Mouse (Mus musculus) cortical plate, adult 2 months (tissue): ENCODE data around the gene Mageb18. TPM values are rescaled to one million over a fixed set of nuclear protein-coding genes. Genes with fewer than 3 reads are reported as not detected.
"Not testable (repeated sequence)": the region's sequence is repeated elsewhere in the genome, so short reads cannot be mapped to it uniquely, and the experiment has no call there.

Experiments
- H3K27ac ChIP-seq: fragments of 200-500 bp; 2 replicates; pipeline ENCODE4 v1.5.1; 2012; ENCODE audit warnings: low read length, control low read depth, inconsistent platforms; ENCODE audit not compliant: insufficient read depth
- H3K4me1 ChIP-seq: fragments of 200-500 bp; 2 replicates; pipeline ENCODE4 v1.6.1; 2011; ENCODE audit warnings: low read length; ENCODE audit not compliant: control insufficient read depth, insufficient read depth
- H3K4me3 ChIP-seq: fragments of 200-500 bp; 2 replicates; pipeline ENCODE4 v1.5.1; 2011; ENCODE audit warnings: mild to moderate bottlenecking, low read length, control low read depth; ENCODE audit not compliant: insufficient read depth
- CTCF ChIP-seq: fragments of 200-500 bp; IDR thresholded peaks from 2 replicates; pipeline ENCODE4 v1.5.1; 2011; ENCODE audit warnings: mild to moderate bottlenecking, control low read depth, low read length; ENCODE audit not compliant: insufficient read depth; ENCODE audit errors: extremely low read depth
- POLR2A ChIP-seq: fragments of 200-500 bp; IDR thresholded peaks from 2 replicates; pipeline ENCODE4 v1.6.1; 2011; ENCODE audit warnings: mild to moderate bottlenecking, low read length, control low read depth; ENCODE audit not compliant: insufficient read depth; ENCODE audit errors: extremely low read depth
- polyA plus RNA-seq: library from polyadenylated mRNA; depleted of rRNA; stranded (reverse); fragments of >200 nt; gene quantifications from 2 replicates; pipeline ENCODE4 v1.2.3, GENCODE M21; 2012; rRNA removed

Gene Mageb18
- polyA plus RNA-seq: not detected in 2 replicates

DNA sequence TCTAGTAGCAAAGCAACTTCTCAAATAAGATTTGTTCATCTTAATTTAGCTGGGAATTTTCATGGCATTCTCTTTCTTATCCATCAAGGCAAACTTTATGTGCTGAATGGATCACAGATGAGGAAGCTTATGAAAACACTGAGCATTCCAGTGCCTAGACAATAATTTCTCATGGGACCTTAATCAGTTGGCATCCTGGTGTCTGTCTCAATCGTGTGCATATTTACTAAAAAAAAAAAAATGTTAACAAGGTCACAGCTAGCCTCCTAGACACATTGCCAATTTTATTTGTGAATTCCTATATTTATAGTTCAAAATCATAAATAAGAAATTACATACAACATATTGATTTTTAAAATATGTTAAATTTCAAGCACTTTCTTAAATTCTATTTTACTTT, at the start of gene Mageb18:
Gene Mageb18 (minus strand): TSS at position 101 of the 400 bp plus-strand sequence.
- no peak within 1 kb of the TSS for H3K4me3 ChIP-seq
- no peaks in the 10 kb centered on the region for H3K4me1 ChIP-seq
- TF ChIP-seq POLR2A: no peak
- TF ChIP-seq CTCF: no peak
- no peak within 1 kb of the TSS for H3K27ac ChIP-seq

DNA sequence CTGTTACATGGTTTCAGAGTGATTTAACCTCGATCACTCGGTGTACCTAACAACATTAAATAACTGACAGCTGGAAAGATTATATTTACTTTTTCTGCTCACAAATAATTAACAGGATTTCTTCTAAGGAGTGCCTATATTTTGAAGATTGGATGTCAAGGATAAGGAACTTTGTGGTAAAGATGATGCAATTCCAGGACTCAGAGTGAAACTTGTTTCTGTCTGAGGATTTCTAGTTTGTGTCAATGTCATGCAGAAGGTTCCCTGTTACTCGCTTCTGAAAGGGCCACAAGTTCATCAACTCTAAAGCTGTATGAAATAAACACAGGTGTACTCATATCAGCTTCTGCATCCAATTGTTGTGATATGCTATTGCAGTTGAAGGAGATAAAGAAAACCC, 13.4 kb upstream of the Mageb18 start:
- Histone ChIP-seq H3K4me3 (no peak overlapping the region), H3K4me1 (no peaks in the 10 kb centered on the region), H3K27ac (no peak overlapping the region)
- TF ChIP-seq CTCF (no peak), POLR2A (no peak)

DNA sequence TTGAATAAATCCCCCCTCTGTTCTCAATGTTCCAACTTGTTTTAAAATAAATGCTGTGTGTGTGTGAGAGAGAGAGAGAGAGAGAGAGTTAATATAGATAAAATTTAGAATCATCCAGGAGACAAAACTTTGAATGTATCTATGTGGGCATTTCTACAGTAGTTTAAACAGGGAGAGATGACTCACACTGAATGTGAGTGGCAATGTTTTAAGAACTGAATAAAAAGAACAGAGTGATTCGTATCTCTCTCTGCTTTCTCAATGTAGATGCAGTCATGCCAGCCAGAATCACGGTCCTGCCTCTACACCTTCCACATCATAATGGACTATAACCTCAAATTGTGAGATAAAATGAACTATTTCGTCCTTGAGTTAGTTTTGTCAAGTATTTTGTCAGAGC, 11.1 kb upstream of the Mageb18 start:
- no peak overlapping the region for H3K27ac ChIP-seq
- no peak overlapping the region for H3K4me3 ChIP-seq
- no peaks in the 10 kb centered on the region for H3K4me1 ChIP-seq
- TF ChIP-seq CTCF (no peak), POLR2A (no peak)

DNA sequence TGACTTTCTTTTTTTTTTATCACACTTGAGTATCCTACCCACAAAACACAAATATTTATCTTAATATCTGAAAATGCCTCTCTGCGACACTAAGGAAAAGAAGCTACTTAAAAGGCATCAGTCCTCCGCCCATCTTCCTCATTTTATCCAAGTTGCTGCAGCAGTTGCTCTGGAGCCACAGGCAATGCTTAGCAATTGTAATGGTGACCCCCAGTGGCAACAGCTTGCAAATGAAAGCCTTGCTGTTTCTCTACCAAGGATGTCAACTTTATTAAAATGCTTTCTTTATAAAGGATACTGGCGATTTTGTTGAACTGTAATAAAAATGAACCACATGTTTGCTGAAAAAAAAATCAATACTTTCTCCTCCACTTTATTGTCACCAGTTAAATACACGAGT, 2.0 kb downstream of the Mageb18 start:
- no peak overlapping the region for H3K4me3 ChIP-seq
- no peak overlapping the region for H3K27ac ChIP-seq
- TF ChIP-seq POLR2A: no peak
- TF ChIP-seq CTCF: peak; percentile 55
- no peaks in the 10 kb centered on the region for H3K4me1 ChIP-seq

DNA sequence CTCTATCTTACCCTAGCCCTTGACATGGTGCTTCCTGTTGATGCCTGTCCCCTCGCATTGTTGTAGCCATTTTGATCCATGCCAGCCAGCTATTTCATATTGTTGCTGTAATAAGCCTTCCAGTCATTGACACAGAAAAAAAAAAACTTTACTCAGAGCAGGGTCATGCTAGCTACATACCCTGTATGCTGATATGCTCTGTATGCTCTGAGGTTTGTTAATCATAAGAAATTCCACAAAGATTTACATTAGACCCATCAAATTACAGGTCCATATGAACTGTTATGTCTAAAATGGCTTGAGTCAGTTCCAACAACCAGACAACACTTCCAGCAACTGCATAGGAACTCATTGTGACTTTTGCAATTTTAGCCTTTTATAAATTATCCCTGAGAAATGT, 71.5 kb downstream of the Mageb18 start:
- Histone ChIP-seq H3K4me3 (no peak overlapping the region), H3K4me1 (no peaks in the 10 kb centered on the region), H3K27ac (no peak overlapping the region)
- TF ChIP-seq POLR2A (no peak), CTCF (no peak)

DNA sequence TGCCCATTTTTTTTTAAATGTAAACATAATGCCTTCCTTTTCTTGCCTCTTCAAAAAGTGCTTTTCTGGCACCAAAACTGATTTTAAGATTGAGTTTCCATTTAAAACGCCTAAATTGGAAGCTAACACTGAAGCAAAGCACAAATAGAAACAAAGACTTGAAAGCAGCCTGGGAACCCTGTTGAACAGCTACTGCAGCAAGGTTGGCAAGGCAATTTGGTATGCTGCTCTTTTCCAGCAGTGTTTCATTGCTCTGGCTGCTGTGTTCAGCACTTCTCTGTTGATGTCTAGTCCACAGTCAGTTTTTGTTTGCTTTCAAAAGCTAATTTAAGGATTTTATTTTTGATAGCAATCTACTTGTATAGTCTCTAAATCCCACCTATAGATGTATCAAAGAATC, 101.1 kb downstream of the Mageb18 start:
- TF ChIP-seq POLR2A (no peak), CTCF (no peak)
- Histone ChIP-seq H3K4me3 (no peak overlapping the region), H3K27ac (no peak overlapping the region), H3K4me1 (no peaks in the 10 kb centered on the region)

DNA sequence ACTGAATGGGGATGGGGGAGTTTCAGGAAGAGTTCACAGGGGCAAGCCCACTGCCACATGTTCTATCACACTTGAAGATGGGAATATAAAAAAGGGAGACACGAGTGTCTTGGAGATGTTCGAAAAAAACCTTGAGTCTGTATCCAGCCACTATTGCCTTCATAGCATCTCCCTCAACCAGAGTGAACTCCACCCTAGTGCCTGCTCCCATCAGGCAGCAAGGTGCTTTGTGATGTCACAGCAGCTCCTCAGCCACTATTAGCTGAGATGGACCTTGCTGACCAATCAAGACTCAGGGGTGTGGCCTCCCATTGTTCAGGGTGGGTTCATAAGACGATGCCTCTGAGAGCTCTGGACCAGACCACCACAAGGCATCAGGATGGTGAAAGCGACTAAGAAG, 109.7 kb downstream of the Mageb18 start, which contains the start of gene Gm5941:
Gene Gm5941 (plus strand): TSS at position 301 of the 400 bp plus-strand sequence.
- H3K4me1 ChIP-seq, H3K27ac ChIP-seq, H3K4me3 ChIP-seq: not testable (repeated sequence)

DNA sequence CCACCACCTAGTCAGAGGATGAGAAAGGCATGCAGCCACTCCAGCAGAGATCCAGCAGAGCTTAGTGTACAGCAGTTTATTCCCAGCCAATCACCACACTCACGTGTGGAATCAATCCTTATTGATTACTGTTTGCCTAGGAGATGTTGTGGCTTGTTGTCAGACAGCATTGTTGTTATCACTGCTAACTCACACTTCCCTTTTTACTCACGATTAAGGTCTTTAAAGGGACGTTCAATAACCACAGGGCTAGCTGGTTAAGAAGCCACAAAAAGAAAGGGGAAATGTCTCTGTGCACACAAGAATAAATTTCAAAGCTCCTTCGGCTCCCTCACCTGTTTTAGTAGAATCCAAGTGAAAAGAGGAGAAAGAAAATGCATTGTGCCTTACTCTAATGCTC, 134.6 kb downstream of the Mageb18 start:
- no peak overlapping the region for H3K27ac ChIP-seq
- H3K4me3 ChIP-seq: no peak overlapping the region
- H3K4me1 ChIP-seq: no peaks in the 10 kb centered on the region
- TF ChIP-seq CTCF (no peak), POLR2A (no peak)

DNA sequence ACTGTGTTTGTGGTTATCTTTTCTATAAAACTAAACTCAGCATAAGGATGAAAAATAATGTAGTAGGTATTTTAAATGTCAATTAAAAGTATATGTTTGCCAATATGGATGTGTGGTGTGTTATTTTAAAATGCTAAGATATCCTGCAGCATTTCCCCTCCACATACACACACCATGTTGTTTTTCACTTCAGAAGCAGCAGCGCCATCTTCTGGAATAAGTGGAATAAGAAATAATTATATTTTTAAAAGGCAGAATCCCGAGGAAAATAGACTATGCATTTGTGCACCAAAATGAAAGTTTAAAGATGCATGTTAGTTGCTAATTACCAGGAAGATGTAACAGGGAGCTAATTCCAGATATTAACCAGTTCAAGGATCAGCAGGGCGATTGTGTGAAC, 138.9 kb downstream of the Mageb18 start:
- Histone ChIP-seq H3K4me1 (no peaks in the 10 kb centered on the region), H3K4me3 (no peak overlapping the region), H3K27ac (no peak overlapping the region)
- TF ChIP-seq POLR2A (no peak), CTCF (no peak)

DNA sequence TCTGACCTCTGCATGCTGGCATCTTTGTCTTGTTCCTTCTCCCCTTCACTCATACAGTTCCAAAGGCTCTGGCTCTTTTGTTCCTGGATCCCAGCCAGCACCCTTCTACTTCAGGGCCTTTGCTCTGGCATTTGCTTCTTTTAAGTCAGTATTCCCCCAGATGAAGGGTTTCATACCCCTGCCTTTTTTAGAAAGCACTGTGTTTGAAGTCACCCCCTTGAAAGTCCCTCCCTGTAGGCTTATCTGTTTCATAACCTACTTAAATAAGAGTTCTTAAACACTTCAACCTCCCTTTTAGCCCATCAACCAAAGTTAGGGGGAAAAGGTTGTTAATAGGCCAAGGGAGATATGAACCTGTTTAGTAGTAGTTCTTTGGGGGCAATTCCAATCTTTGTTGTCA, 212.0 kb downstream of the Mageb18 start:
- H3K4me3 ChIP-seq: no peak overlapping the region
- TF ChIP-seq POLR2A (no peak), CTCF (no peak)
- H3K27ac ChIP-seq: no peak overlapping the region
- H3K4me1 ChIP-seq: no peaks in the 10 kb centered on the region

DNA sequence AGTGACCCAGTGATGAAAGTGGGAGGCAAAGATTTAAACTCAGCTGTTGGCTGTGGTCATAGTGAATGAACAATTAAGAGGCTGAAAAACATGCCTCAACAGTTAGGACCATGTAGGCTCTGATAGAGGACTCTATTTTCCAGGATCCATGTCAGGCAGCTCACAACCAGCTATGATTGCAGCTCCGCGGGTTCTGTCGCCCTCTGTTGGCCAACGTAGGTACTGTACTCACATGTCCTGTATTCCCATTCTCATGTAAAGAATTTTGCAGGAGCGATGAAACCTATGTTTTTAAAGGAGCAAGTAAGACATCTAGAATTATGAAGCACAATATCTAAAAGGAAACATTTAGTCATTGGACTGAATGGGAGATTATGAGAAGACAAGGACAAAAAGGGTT, 256.4 kb downstream of the Mageb18 start:
- TF ChIP-seq POLR2A: no peak
- peak; percentile 37 for TF ChIP-seq CTCF
- Histone ChIP-seq H3K27ac (no peak overlapping the region), H3K4me1 (no peaks in the 10 kb centered on the region), H3K4me3 (no peak overlapping the region)

DNA sequence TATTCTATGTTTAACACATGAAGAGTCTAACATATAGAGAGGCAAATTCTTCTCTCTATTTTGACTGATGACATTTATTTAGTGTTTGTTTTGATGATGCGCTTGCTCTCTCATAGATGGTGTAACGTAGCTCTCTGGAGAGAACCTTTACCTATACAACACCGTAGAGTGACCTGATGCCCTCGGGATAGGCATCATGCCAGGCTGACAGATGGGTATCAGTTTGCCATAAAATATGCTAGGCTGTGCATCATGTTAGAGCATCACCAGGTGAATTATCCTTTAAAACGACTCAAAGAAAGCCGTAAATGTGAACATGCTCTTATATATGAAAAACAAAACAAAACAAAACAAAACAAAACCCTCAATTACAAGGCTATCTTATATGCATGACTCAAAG, 258.5 kb downstream of the Mageb18 start:
- H3K4me3 ChIP-seq: no peak overlapping the region
- TF ChIP-seq CTCF: no peak
- no peak for TF ChIP-seq POLR2A
- H3K27ac ChIP-seq: no peak overlapping the region
- H3K4me1 ChIP-seq: no peaks in the 10 kb centered on the region
